Mouse (Mus musculus) urinary bladder, adult 18-20 months (tissue): ENCODE data around the gene Mgat3.

Source experiments
- DNase-seq, 2 experiments: peaks; one replicate each; pipeline ENCODE4 v3.0.0; 2022; ENCODE audit warnings: low spot score in 2 of 2, mixed read lengths in 2 of 2

Mgat3 gene

GRCm38 (mm10) chr15:80225208-80225607 is 51.7 kb downstream of the Mgat3 start:
- peak; percentile 57 to 73 for DNase-seq

- DNase-seq, result no peak
Measured at GRCm38 (mm10) chr15:80225796-80226195, 52.3 kb downstream of the Mgat3 start.

GRCm38 (mm10) chr15:80228071-80228800 is 54.7 kb downstream of the Mgat3 start:
- no peak for DNase-seq

GRCm38 (mm10) chr15:80232331-80232730 is 58.8 kb downstream of the Mgat3 start:
- no peak for DNase-seq

GRCm38 (mm10) chr15:80233053-80233452 is 59.5 kb downstream of the Mgat3 start:
- DNase-seq, result no peak

- DNase-seq, result peak; percentile 97 to 98
Measured at GRCm38 (mm10) chr15:80233733-80234509, 60.4 kb downstream of the Mgat3 start, which contains the start of gene Mief1. Mief1 (plus strand) TSS chr15:80234018.

GRCm38 (mm10) chr15:80235535-80235934 is 62.0 kb downstream of the Mgat3 start, which contains the start of gene AC140267.1:
AC140267.1 (plus strand) TSS chr15:80235835.
- DNase-seq, result no peak

- no peak for DNase-seq
Measured at GRCm38 (mm10) chr15:80248135-80248534, 74.6 kb downstream of the Mgat3 start.

GRCm38 (mm10) chr15:80248596-80248995 is 75.1 kb downstream of the Mgat3 start:
- DNase-seq, result no peak

- no peak for DNase-seq
Measured at GRCm38 (mm10) chr15:80249672-80250071, 76.2 kb downstream of the Mgat3 start.

GRCm38 (mm10) chr15:80250586-80250985 is 77.1 kb downstream of the Mgat3 start:
- DNase-seq, result no peak

GRCm38 (mm10) chr15:80253530-80253929 is 80.0 kb downstream of the Mgat3 start:
- no peak for DNase-seq

- no peak for DNase-seq
Measured at GRCm38 (mm10) chr15:80254207-80254606, 80.7 kb downstream of the Mgat3 start.

- peak; percentile 91 to 97 for DNase-seq
Measured at GRCm38 (mm10) chr15:80254847-80255645, 81.5 kb downstream of the Mgat3 start, which contains the start of gene Atf4. Atf4 (plus strand) TSS chr15:80255184.

GRCm38 (mm10) chr15:80255646-80256121 is 82.2 kb downstream of the Mgat3 start:
- peak in 1 of 2 experiments; percentile 73 for DNase-seq

GRCm38 (mm10) chr15:80256242-80256641 is 82.7 kb downstream of the Mgat3 start:
- no peak for DNase-seq

GRCm38 (mm10) chr15:80256656-80257601 is 83.4 kb downstream of the Mgat3 start:
- DNase-seq, result no peak

- no peak for DNase-seq
Measured at GRCm38 (mm10) chr15:80257602-80258239, 84.2 kb downstream of the Mgat3 start.

- DNase-seq, result no peak
Measured at GRCm38 (mm10) chr15:80258240-80259170, 85.0 kb downstream of the Mgat3 start.
